Mouse (Mus musculus) hindbrain, embryonic 15.5 days (tissue): ENCODE results near the gene Cd2. TPM values are rescaled to one million over a fixed set of nuclear protein-coding genes. Genes with fewer than 3 reads are reported as not detected.
A peak's percentile ranks its signal among the peaks of the same experiment; 100 is the strongest.

Source experiments
- ATAC-seq: fragments of 200-750 bp; cut with Nextera tagmentation; 2 replicates; pipeline ENCODE4 v1.8.0; 2017; ENCODE audit warnings: low read depth, moderate number of reproducible peaks, moderate TSS enrichment; ENCODE audit not compliant: low FRiP score
- H3K27ac ChIP-seq: fragments of 300-500 bp; sonication (generic); replicated peaks from 2 replicates; pipeline ENCODE4 v1.5.1; 2015; ENCODE audit warnings: mild to moderate bottlenecking, inconsistent platforms
- H3K27me3 ChIP-seq: fragments of 300-500 bp; sonication (generic); 2 replicates; pipeline ENCODE4 v1.6.1; 2015; ENCODE audit warnings: control low read depth, inconsistent platforms
- H3K36me3 ChIP-seq: fragments of 300-500 bp; sonication (generic); 2 replicates; pipeline ENCODE4 v1.6.1; 2015; ENCODE audit warnings: control low read depth, inconsistent platforms
- H3K4me1 ChIP-seq: fragments of 300-500 bp; sonication (generic); replicated peaks from 2 replicates; pipeline ENCODE4 v1.6.1; 2015; ENCODE audit warnings: control low read depth, inconsistent platforms
- H3K4me2 ChIP-seq: fragments of 300-500 bp; sonication (generic); 2 replicates; pipeline ENCODE4 v1.6.1; 2015; ENCODE audit warnings: moderate library complexity, mild to moderate bottlenecking, inconsistent platforms
- H3K4me3 ChIP-seq: fragments of 300-500 bp; sonication (generic); 2 replicates; pipeline ENCODE4 v1.5.1; 2015; ENCODE audit warnings: mild to moderate bottlenecking, inconsistent platforms
- H3K9ac ChIP-seq: fragments of 300-500 bp; sonication (generic); 2 replicates; pipeline ENCODE4 v1.6.1; 2015; ENCODE audit warnings: inconsistent platforms
- H3K9me3 ChIP-seq: fragments of 300-500 bp; sonication (generic); 2 replicates; pipeline ENCODE4 v1.6.1; 2016; ENCODE audit warnings: control low read depth, inconsistent platforms
- WGBS: fragments of 180-500 bp; shearing (Covaris S2); methylation state at CpG from one replicate; pipeline ENCODE4 v1.1.7; 2015; 5-methylcytosine and 5-hydroxymethylcytosine counted together
- polyA plus RNA-seq: library from polyadenylated mRNA; unstranded; fragments of >200 nt; fragmentation: Nextera tagmentation; extraction: Ambion mirVana; gene quantifications from 2 replicates; pipeline ENCODE4 v1.2.1, GENCODE M21; 2015

Gene Cd2
- polyA plus RNA-seq, 1 experiment from 2014 or later, result not detected

DNA sequence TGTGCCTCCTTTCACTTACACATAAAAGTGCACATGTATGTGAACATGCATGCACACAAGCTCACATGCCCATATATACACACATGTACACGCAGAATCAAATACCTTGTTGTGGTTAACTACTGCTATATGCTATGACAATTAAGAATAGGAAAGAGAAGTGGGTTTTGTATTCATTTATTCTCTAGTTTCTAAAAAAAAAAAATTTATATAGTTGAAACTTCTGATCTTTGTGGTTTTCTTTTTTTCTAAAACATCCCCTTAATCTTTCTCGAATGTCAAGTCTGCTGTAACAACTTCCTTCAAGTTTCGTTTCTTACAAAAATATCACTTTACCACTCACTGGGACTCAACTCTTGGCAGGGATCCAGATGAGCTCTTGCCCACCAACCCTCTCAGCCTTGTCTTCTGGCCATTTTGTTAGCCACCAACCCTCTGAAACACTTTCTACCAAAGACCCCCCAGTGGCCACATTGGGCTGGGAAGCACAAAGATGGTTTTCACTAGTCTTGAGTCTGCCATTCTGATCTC, 22.1 kb downstream of the Cd2 start:
- Histone ChIP-seq H3K9me3 (no peaks in the 10 kb centered on the region), H3K4me2 (no peak overlapping the region), H3K9ac (no peak overlapping the region), H3K27me3 (no peaks in the 10 kb centered on the region), H3K4me1 (no peaks in the 10 kb centered on the region), H3K36me3 (no peaks in the 10 kb centered on the region), H3K27ac (no peak overlapping the region), H3K4me3 (no peak overlapping the region)
- no peak for ATAC-seq
- 85% methylated on average over 3 of the region's 3 CpGs for WGBS

DNA sequence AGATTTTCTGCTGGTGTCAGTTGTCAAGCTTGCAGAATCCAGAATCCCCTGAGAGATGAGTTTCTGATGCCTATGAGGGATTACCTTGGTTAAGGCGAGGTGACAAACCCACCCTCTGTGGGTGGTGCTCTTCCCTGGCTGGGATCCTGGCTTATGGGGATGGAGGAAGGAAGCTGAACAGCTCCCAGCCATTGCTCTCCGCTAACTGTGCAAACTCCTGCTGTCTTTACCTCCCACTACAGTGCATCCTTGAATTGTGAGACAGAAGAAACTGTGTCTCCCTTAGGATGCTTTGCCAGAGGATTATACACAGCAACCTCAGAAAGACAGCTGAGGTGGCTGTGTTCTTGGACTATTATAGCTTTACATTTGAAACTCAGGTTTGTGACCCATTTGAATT, 28.8 kb downstream of the Cd2 start:
- H3K4me2 ChIP-seq, result no peak overlapping the region
- no peaks in the 10 kb centered on the region for H3K27me3 ChIP-seq
- no peak overlapping the region for H3K9ac ChIP-seq
- H3K4me1 ChIP-seq, result no peaks in the 10 kb centered on the region
- WGBS, result 65% methylated on average over 2 of the region's 2 CpGs
- ATAC-seq, result no peak
- H3K36me3 ChIP-seq, result no peaks in the 10 kb centered on the region
- H3K4me3 ChIP-seq, result no peak overlapping the region
- no peaks in the 10 kb centered on the region for H3K9me3 ChIP-seq
- H3K27ac ChIP-seq, result no peak overlapping the region

DNA sequence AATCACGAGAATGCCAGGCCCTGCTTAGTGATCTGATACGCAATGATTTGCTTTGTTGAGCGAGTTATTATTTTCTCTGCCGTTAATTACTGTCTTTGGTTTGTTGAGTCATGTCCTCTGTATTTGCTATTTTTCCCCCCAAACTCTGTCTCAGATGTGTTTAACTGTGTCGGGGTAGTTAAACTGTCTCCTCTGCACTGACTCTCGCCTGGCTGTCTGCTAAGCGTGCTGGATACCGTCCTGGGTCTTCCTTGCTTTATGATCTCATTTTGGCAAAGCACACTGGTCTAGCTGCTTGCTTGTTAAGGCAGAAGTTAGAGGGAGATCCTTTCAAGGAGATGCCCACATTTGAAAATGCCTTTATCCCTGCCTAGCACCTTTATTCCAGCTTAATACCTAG, 31.6 kb downstream of the Cd2 start:
- H3K27me3 ChIP-seq, result no peaks in the 10 kb centered on the region
- no peak overlapping the region for H3K9ac ChIP-seq
- H3K4me1 ChIP-seq, result no peaks in the 10 kb centered on the region
- ATAC-seq, result no peak
- no peak overlapping the region for H3K4me3 ChIP-seq
- no peak overlapping the region for H3K27ac ChIP-seq
- H3K9me3 ChIP-seq, result no peaks in the 10 kb centered on the region
- no peak overlapping the region for H3K4me2 ChIP-seq
- no peaks in the 10 kb centered on the region for H3K36me3 ChIP-seq
- WGBS, result 85% methylated on average over 8 of the region's 8 CpGs

DNA sequence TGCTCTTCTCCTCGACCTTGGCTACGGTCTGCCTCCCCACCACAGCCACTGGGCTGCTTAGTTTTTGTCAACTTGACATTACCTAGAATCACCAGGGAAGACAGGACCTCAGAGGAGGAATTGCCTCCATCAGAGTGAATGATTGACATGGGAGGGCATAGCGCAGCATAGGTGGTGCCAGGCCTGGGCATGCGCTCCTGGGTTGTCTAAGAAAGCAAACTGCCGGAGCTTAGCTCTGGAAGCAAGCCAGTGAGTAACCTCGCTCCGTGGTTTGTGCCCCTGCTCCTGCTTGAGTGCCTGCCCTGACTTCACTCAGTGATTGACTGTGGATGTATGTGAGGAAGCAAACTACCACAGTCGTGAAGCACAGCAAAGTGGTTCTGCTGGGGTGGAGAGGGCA, 35.6 kb downstream of the Cd2 start:
- Histone ChIP-seq H3K27ac (no peak overlapping the region), H3K27me3 (no peaks in the 10 kb centered on the region), H3K4me1 (no peaks in the 10 kb centered on the region), H3K4me3 (no peak overlapping the region), H3K4me2 (no peak overlapping the region), H3K9ac (no peak overlapping the region), H3K9me3 (no peaks in the 10 kb centered on the region), H3K36me3 (no peaks in the 10 kb centered on the region)
- ATAC-seq, result no peak
- 69% methylated on average over 8 of the region's 8 CpGs for WGBS

DNA sequence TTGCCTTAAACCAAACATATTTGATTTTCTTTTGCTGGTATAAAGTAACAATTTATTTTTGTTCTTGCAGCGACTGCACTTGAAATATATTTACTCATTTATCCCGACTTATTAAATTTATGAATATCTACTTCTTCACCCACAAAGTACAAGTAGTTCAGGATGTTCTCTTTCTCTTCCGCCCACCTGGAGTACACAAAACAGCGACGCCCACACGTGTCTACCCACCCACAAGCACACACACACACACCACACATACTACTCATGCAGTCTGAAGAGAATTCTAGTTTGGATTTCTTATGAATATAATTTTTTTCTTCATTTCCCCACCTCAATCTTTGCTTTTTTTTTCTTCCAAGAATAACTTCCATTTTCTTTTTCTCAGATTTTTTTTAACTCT, 37.9 kb downstream of the Cd2 start:
- WGBS, result 91% methylated on average over 6 of the region's 6 CpGs
- H3K9me3 ChIP-seq, result no peaks in the 10 kb centered on the region
- ATAC-seq, result no peak

DNA sequence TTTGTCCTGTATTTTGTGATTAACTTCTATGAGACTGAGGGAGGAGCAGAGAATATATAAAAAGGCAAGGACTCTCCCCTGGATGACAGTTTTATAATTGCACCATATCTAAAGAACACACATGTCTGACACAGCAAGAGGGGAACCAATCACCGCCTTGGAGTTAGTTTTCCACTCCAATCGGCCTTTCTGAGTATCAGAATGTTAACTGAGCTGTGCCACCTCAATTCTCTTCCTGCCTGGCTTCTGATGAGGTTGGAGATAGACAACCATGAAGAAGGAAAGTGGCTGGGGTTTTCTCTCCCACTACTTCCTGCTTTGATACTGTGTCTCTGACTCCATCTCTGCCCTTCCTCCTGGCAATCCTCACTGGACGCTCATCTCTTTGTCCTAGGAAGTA, 42.5 kb downstream of the Cd2 start:
- Histone ChIP-seq H3K9ac (no peak overlapping the region), H3K4me2 (no peak overlapping the region), H3K27ac (no peak overlapping the region), H3K4me3 (no peak overlapping the region), H3K4me1 (0 out of 2 replicates have a peak, but pooled peaks cover 3% of the 10 kb centered on the region), H3K36me3 (no peaks in the 10 kb centered on the region), H3K27me3 (no peaks in the 10 kb centered on the region), H3K9me3 (no peaks in the 10 kb centered on the region)
- 81% methylated on average over 3 of the region's 3 CpGs for WGBS
- ATAC-seq, result no peak

More for the DNA sequence above, 37.9 kb downstream of the Cd2 start:
- no peak overlapping the region for H3K4me2 ChIP-seq
- no peak overlapping the region for H3K27ac ChIP-seq
- no peaks in the 10 kb centered on the region for H3K4me1 ChIP-seq
- no peaks in the 10 kb centered on the region for H3K36me3 ChIP-seq
- no peaks in the 10 kb centered on the region for H3K27me3 ChIP-seq
- H3K9ac ChIP-seq, result no peak overlapping the region
- no peak overlapping the region for H3K4me3 ChIP-seq

DNA sequence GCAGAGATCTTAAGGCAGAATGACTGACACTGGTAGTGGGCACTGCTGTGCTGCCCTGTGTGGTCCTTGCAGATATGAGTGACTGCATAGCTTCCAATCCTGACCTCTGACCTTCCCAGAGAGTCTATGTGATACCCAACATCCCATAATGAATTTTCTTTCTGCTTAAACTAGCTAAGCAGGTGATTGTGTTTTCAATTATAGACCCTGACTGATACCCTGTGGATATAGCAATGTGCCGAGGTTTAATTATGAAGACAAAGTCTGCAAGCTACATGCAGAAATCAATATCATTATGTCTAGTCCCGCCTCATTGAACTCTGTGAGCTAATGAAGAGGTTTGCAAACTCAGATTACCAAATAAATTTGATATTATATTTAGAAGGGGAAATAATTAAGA, 44.7 kb downstream of the Cd2 start:
- WGBS, result 63% methylated on average over 2 of the region's 2 CpGs
- Histone ChIP-seq H3K36me3 (no peaks in the 10 kb centered on the region), H3K4me3 (no peak overlapping the region), H3K27me3 (no peaks in the 10 kb centered on the region), H3K4me1 (0 out of 2 replicates have a peak, but pooled peaks cover 3% of the 10 kb centered on the region), H3K9me3 (no peaks in the 10 kb centered on the region), H3K27ac (peak overlapping the region; percentile 45), H3K4me2 (no peak overlapping the region), H3K9ac (no peak overlapping the region)
- ATAC-seq, result peak; percentile 73

DNA sequence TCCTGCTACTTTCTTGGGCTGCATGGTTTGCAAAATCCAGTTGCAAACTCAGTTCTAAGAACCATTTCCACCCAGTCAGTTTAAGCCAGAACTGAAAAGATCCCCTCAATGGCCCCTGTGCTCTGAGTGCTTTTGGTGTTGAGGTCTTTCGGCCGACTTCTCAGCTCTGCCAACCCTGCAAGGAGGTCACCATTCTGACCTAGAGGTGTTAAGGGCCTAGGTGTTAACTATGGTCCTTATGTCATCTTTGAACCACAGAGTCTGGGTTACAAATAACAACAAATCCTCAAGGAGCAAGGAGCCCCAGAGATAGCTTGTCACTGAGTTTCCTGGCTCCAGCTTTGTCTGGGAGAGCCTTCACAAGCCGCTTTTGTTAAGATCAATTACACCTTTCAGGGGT, 45.9 kb downstream of the Cd2 start:
- 89% methylated on average over 3 of the region's 3 CpGs for WGBS
- Histone ChIP-seq H3K4me1 (peaks cover 13% of the 10 kb centered on the region), H3K4me2 (no peak overlapping the region), H3K27ac (no peak overlapping the region), H3K4me3 (no peak overlapping the region), H3K9ac (no peak overlapping the region), H3K9me3 (no peaks in the 10 kb centered on the region), H3K27me3 (no peaks in the 10 kb centered on the region), H3K36me3 (no peaks in the 10 kb centered on the region)
- no peak for ATAC-seq

DNA sequence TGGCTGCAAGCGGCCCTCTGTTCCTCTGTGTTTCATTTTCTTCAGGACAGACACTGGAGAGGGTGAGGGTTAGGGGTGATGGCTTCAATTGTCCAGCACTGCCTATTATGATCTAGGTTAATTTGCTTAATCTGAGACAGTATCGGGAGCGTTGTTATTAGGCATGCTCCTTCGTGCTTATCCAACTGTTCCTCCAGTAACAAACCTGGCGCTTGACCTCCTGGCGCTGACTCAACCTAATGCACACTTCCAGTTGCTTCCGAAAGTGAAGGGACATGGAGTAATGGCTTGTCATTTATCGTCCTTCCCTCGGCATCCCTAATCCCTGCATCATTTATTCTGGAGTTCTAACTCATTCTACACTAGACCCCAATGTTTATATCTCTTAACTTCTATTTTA, 46.9 kb downstream of the Cd2 start:
- no peaks in the 10 kb centered on the region for H3K36me3 ChIP-seq
- H3K4me3 ChIP-seq, result no peak overlapping the region
- no peak overlapping the region for H3K9ac ChIP-seq
- H3K27ac ChIP-seq, result no peak overlapping the region
- peaks cover 17% of the 10 kb centered on the region for H3K4me1 ChIP-seq
- H3K4me2 ChIP-seq, result no peak overlapping the region
- H3K9me3 ChIP-seq, result no peaks in the 10 kb centered on the region
- WGBS, result 68% methylated on average over 9 of the region's 9 CpGs
- no peaks in the 10 kb centered on the region for H3K27me3 ChIP-seq
- ATAC-seq, result no peak

DNA sequence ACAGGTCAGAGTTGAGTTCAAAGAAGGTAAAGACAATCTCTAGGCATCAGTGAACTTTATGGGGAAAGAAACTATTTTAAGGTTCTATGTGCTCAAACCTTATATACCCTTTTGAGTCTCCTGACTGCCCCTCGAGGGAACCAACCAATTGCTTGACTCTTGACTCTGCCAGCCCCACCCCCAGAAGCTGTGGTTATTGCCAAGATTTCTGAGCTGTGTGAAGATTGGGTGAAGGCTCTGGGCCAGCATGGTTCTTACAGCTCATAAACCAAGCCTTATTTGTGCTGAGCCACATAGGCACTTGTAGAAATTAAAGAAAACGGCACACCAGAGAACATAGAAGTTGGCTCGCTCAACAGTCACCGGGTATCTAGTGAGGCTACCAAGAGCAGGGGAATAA, 48.5 kb downstream of the Cd2 start:
- no peak for ATAC-seq
- no peak overlapping the region for H3K4me3 ChIP-seq
- peaks cover 17% of the 10 kb centered on the region for H3K4me1 ChIP-seq
- 87% methylated on average over 4 of the region's 4 CpGs for WGBS
- no peak overlapping the region for H3K9ac ChIP-seq
- H3K27ac ChIP-seq, result no peak overlapping the region
- no peaks in the 10 kb centered on the region for H3K27me3 ChIP-seq
- H3K36me3 ChIP-seq, result no peaks in the 10 kb centered on the region
- H3K9me3 ChIP-seq, result no peaks in the 10 kb centered on the region
- no peak overlapping the region for H3K4me2 ChIP-seq

DNA sequence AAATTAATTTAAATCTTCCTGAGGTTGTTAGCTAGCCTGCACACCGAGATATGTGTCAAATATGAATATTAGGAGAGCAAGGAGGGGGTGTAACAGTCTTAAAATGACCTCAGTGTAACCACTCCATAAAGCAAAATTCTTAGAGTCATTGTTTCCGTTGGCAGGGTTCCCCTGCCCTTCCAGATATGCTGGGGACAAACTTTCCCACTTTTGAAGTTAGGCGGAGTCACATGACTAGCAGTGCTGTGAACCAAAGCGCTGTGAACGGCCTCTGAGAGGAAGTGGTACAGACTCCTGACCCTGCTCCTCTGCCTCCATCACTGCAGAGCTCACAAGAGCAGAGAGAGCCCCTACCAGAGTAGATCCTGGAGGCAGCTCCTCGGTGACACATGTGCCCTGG, 49.0 kb downstream of the Cd2 start:
- Histone ChIP-seq H3K4me3 (no peak overlapping the region), H3K9ac (no peak overlapping the region), H3K4me1 (peaks cover 17% of the 10 kb centered on the region), H3K36me3 (no peaks in the 10 kb centered on the region), H3K27me3 (no peaks in the 10 kb centered on the region), H3K27ac (no peak overlapping the region), H3K4me2 (no peak overlapping the region), H3K9me3 (no peaks in the 10 kb centered on the region)
- no peak for ATAC-seq
- 85% methylated on average over 6 of the region's 6 CpGs for WGBS

DNA sequence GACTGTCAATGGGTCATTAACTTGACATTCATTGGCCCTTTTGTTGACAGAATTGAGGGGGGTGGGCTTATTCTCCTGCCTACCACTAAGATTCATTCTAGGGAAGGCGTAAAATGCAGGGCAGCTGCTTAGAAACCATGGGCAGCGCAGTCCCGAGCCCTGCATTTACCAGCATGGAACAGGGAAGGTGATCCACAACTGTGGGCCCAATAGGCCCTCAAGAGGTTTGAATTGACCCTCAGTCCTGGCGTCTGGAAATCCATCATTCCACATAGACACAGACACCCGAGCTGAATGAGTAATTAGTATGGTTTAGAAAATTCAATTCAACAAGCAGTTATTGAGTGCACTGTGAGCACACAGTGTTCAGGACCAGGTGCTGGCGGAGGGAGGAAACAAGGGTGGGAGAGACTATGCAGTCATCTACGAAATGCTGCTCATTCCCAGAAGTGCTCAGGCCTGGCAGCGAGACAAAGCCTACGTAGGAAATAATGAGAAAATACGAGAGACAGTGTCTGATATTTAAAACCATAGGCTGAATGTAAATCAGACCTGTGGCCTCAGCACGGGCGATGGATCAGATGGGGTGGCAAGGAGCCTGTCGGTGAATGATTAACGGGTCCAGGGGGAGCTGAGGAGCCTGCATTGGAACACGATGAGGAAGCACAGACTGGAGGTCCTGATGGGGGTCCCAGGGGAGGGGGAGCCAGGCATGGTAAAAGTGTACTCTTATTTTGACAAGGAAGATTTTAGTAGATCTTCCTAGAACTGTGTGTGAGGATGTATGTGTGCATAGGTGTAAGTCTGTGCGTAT, 50.5 kb downstream of the Cd2 start:
- no peak overlapping the region for H3K4me2 ChIP-seq
- 25% methylated on average over 16 of the region's 16 CpGs for WGBS
- H3K27me3 ChIP-seq, result no peaks in the 10 kb centered on the region
- peaks cover 14% of the 10 kb centered on the region for H3K4me1 ChIP-seq
- peak; percentile 82 for ATAC-seq
- no peaks in the 10 kb centered on the region for H3K9me3 ChIP-seq
- no peak overlapping the region for H3K9ac ChIP-seq
- peak overlapping the region; percentile 4 for H3K27ac ChIP-seq
- no peak overlapping the region for H3K4me3 ChIP-seq
- H3K36me3 ChIP-seq, result no peaks in the 10 kb centered on the region

DNA sequence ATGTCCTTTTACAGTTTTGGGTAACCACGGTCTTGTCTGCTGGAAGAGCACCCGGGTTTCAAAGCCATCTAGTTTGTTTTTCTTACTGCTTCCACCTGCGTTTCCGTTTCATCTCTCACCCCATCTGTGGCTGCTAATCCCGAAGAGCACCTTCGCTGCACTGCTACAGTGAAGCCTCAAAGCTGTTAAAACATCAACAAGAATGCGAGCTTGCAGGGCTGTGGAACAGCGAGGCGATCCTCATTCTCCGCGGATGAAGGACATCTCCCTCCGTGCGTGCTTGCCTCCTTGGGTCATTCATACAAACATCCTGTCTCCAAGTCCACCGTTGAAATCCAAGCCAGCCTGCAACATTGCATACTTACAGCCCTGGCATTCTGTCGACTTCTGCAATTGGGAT, 51.5 kb downstream of the Cd2 start:
- H3K27ac ChIP-seq, result peak overlapping the region; percentile 4; the same call in 1 of the 2 replicates
- H3K9ac ChIP-seq, result no peak overlapping the region
- no peak overlapping the region for H3K4me2 ChIP-seq

More for the DNA sequence above, 51.5 kb downstream of the Cd2 start:
- Histone ChIP-seq H3K4me3 (no peak overlapping the region), H3K4me1 (peaks cover 14% of the 10 kb centered on the region), H3K27me3 (no peaks in the 10 kb centered on the region), H3K9me3 (no peaks in the 10 kb centered on the region), H3K36me3 (no peaks in the 10 kb centered on the region)
- no peak for ATAC-seq
- 56% methylated on average over 15 of the region's 15 CpGs for WGBS
